Mouse (Mus musculus): ENCODE data around the gene Cux1.

DNA sequence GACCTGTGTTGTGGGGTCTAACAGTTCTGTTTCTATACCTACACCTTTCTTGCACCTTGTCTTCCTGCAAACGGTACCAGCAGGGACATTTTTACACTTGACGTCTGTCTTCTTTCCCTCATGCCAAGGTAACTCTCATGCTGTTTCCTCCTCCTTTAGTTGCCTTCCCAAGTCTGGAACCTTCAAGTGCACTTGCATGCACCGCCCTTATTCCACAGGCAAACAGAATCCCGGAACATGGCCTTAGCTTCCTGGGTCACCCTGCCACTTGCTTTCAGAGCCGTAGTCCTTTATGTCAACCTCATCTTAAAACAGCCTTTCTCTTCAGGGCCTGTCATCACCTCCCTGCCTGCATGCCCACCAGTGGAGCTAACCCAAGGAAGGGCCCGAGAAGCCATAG, 15.7 kb downstream of the Cux1 start:
- TF ChIP-seq POLR2A (IDR thresholded peaks at IDR 0.05; ENCODE audit: low read depth, low read length) (no peak), CTCF (IDR thresholded peaks at IDR 0.05; ENCODE audit: extremely low read depth, insufficient read length, insufficient replicate concordance, low read depth, low read length) (no peak)
